Mouse (Mus musculus) 3T3-L1 (cell line): Measurements from ENCODE around the gene Col6a4.

ENCODE experiments used
- DNase-seq: peaks from one replicate; pipeline ENCODE4 v3.0.0-alpha.2; 2015; ENCODE audit warnings: low read depth, low spot score

Gene Col6a4

DNA sequence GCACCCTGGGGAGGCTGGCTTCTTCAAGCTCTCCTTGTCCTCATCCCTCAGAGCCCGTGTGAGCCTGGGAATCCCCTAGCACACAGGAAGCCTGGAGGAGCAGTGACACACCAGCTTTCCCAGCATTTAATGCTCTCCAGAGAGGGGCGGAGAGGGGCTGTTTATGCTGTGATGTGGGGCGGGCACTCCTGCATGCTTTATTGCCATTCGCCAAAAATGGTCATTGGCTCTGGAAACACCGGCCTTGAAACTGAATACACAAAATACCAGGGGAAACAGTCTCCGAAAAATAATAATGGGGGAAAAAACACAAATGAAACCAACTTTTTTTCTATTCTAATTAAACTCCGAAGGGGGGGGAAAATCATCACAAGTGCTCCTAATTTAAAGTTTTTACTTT is at the start of gene Col6a4:
TSS of gene Col6a4 (minus strand) at position 101 of the 400 bp plus-strand sequence.
- DNase-seq = no peak

DNA sequence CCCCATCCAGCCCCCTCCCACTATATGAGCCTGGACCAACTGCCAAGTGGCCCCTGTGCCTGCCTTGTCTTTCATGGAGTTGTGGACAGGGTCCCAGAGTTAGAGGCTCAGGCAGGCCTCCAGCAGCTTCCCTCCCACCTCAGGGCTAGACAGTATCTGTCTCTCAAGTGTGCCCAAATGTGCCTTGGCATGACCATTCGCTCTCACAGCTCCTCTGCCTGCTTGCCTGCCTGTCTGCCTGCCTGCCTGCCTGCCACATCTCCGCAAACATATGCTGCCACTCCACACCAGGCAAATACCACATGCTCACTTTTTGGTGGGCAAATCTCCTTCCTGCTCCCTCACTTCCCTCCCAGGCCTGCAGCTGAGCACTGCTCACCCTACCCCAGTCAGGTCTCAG is 49.0 kb upstream of the Col6a4 start:
- no peak for DNase-seq

DNA sequence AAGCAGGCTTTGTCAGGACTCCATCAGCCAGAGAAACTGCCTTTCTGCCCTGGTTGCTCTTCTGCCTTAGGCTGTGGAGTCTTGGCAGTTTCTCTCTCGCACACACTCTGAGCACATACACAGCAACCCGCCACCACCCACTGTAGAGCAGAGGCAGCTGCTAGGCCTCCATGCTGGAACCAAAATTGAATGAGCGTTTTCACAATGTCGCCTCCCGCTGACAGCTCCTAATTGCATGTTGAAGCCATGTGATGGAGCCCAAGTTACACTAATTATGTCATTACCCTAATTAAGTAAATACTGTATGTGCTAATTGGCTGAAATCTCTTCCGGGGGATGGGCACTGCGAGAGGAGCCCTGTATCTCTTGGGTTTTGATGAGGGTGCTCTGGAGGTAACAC is 47.6 kb upstream of the Col6a4 start:
- DNase-seq = no peak

DNA sequence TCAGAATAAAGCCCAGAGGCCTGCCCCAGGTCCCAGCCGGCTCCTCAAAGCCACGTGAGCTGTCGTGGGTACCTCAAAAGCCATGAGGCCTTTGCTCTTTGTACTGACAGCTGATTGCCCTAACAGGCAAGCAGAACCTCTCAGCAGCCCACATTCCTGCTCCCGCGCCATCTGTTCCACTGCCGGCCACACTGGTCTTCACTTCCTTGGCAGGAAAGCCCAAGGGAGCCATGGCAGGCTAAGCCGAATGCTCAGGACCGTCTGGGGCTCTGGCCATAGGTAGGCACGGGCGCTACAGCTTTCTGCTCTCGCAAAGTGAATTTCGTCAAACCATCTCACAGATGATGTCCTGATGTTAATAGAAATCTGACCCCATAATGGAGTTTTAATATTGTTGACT is 45.4 kb upstream of the Col6a4 start:
- DNase-seq = no peak

DNA sequence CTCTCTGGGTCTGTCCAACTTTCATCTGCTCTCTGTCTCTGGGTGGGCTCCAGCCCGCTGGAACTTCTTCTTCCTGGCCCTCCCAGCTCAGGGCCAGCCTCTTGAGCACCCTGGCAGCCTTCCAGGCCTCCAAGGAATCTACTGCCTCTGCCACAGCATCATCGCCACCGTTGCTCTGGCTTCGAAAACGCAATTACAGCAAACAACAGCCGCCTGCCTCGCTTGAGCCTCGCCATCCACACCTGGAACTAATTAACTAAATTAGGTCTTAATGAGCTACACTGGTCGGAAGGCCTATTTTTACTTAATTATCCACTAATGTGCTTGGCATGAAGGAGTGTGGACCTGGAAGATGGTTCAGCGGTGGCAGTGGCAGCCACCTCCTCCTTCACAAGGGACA is 43.2 kb upstream of the Col6a4 start:
- DNase-seq = no peak

DNA sequence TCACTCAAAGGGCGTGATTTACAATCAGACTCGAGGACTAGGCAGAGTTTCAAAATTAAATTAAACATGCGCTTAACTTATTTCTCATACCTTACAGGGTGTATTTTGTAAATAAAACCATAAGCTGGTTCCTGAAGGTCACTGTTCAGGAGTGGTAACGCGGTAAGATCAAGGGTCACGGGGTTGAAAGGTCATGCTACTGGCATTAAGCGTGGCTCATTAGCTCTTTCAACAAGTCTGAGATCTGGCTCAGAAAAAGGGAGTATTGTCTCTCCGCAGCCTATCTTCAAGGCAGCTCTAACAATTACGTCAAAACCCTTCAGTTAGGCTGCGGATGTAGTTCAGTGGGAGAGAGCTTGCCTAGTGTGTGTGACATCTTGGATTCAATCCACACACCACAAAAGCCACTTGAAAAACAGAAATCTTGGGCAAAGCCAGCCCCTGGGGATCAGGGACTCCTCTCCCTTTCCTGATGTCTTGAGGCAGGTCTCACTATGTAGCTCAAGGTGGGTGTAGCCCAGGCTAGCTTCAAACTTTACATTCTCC is 41.2 kb upstream of the Col6a4 start:
- DNase-seq = no peak

DNA sequence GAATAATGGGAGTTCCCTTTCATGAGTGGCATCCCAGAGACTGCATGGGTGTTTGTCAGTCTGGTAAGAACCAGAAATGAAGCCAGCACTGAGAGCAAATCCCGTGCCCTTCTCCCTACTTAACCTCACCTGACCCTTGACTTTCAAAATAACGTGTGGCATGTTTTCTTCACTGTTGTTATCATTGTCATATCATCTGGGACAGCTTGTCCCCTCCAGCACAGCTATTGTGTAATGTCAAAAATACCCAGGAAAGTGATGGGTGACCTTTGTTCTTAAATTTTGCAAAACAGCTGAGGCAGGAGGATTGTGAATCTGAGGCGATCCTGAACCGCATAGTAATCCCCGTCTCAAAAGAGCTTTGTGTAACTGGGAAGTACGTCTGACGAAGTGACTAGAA is 33.7 kb upstream of the Col6a4 start:
- no peak for DNase-seq

DNA sequence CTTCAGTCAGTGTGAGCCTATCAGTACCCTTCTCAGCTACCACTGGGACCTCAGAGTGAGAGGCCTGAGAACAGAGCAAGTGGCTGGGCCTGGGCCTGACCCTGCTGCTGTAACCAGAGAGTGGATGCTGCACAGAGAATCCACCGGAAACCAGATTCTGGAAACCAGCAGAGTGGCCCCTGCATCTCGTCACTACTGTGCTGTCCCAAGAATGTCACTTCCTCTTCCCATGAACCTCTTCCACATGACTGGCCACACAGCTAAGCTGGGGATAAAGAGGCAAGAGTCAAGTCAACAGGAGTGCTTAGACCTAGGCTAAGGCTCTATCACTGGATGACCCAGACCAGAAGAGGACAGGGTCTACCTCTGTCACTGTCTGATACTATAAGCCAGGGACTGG is 32.5 kb upstream of the Col6a4 start:
- DNase-seq = no peak

DNA sequence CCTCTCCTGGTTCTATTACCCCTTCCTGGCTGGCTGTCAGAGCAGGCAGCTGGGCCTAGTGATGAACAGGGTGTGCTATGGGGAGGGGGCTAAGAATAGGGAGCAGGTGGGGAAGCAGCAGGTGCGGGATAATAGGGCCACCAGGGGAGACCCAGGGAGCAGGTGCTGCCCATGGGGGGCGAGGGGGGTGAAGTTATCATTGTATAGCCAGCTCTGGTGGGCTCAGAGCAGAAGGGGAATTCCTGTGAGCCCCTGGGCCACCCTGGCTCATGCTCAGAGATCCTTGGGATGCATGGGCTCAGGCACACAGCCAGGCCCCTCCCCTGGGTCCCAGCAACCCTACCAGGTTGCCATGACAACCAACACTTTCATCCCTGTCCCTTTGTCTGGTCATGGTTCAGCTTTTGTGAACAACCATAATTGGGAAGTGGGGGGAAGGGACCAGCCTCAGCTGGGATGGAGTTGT is 30.2 kb upstream of the Col6a4 start:
- DNase-seq = no peak

DNA sequence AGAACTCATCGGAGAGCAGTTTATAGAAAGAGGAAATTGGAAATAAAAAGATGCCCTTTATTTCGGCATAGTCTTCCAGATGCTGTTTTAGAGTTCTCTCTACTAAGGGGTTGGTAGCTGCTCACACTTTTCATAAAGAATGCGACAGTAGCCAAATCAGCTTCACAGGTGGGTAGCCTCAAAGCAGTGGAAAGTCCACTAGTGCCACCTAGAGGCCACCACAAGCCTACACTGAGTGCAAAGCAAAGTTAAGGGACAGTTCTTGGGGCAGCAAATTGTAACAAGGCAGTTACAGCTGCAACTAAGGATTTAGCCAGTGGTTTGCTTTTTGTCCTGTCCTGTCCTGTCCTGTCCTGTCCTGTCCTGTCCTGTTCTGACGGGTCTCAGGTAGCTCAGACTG is 27.0 kb upstream of the Col6a4 start:
- peak; percentile 53 for DNase-seq

DNA sequence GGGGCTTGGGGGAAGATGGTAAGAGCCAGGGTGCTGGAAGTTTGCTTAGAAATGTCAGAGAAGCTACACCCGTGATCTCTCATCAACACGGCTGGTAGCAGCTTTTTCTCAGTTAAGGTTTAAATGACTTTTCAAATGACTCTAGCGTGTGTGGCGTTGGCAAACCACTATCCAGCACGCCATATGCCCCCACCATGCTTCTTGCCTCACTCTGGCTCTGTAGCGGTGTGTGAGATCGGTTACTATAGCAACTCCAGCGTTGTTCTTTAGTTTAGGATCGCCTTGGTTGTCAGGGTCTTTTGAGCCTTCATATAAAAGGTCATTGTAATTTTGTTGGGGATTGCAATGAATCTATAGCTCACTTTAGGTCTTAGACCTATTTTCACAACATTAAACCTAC is 22.5 kb upstream of the Col6a4 start:
- DNase-seq = no peak

DNA sequence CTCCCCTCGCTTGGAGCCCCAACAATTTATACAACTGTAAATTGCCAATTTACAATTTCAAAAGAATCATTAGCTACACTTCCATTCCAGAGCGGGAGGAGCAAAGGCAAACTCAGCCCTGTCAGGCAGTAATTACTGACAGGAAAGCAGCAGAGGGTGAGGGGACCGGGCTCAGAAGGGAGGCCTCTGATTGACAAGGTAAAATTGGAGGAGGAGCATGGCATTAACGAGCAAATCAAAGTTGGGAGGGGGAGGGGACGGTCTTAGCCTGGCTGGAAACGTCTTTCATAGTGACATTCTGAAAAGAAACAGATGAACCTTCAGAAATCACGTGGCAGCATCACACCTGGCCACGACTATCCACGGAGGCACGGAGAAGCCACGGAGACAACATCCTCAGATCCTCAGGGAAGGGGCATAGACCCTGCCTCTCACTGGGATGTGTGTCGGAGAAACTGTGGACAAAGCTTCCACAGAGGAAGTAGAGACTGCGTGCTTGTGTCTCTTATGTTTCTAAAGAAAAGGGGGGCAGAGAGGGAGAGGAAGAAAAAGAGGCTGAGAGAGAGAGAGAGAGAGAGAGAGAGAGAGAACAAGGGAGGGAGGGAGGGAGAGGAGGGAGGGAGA is 19.3 kb upstream of the Col6a4 start:
- no peak for DNase-seq

DNA sequence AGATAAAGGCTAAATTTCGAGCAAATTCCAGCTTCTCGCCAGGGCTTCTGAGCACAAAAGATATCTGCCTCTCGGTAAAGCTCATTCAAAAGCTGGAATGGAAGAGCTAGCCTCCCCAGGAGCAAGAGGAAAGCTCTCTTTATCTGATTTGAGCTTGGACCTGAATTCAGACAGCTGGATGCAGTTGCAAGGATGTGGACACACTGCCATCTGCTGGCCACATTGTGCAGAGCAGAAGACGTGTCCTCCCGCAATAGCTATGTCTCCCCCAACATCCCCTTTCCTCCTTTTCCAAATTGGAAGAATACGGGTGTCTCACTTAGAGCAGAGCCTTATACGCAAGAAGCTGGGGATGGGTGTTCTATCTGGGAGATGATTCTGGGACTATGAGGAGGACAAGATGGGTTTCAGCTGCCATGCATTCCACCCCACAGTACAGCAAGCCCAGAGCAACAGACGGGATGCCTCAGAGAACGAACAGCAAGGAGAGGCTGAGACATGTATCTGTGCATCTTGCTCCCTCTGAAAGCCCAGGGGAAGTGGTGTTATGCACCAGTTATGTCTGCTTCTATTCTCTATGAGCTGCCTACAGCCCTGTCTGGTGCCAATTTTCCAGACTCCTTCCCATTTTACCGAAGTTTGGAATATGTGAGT is 16.3 kb upstream of the Col6a4 start:
- DNase-seq = peak; percentile 79

DNA sequence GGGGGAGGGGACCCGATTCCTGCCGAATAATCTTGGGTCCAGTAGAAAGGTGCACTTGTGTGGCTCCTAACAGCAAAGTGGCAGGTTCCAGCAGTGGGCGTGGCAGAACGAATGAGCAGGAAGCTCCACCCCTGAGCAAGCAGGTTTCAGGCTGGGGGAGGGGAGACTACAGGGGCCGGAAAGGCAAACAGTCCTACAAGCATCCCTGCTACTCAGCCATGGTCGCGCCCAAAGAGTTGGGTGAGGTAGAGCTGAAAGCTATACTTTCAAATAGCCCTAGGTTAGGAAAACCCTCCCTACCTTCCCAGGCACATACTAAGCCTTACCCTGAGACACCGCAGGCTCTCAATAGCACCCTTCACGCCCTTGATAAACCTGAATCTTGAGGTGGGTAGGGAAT is 9.7 kb upstream of the Col6a4 start:
- DNase-seq = no peak

DNA sequence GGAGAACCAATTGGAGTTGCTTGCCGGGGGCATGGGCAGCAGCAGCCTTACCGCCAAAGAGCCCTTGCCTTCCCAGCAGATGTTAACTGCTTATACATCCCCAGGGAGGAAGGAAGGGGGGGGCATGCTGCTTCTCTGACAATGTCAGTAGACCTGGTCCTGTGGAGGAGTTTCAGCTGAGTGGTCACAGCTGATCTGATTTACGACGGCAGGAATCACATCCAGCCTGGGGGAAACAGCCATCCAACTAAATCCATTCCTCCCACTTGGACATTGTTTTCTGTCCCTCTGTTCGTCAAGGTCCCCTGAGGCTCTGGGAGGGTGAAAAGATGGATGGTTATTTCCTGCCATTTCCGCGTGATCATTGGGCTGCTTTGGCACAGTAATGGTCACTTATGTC is 7.8 kb upstream of the Col6a4 start:
- no peak for DNase-seq

DNA sequence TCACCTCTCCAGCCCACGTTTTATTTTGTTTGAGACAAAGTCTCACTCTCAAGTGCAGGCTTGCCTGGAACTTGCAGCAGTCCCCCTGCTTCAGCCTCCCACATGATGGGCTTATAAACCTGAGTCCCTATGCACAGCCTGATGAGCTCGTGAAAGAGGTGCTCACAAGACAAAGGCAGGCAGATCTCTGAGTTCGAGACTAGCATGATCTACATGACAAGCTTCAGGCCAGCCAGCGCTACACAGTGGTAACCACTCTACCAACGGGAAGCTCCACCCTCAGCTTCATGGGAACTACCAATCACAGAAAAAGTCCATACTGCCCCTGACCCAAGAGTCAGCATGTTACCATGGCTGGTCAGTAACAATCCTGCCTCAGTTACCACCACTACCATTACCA is 4.6 kb upstream of the Col6a4 start:
- DNase-seq = no peak

DNA sequence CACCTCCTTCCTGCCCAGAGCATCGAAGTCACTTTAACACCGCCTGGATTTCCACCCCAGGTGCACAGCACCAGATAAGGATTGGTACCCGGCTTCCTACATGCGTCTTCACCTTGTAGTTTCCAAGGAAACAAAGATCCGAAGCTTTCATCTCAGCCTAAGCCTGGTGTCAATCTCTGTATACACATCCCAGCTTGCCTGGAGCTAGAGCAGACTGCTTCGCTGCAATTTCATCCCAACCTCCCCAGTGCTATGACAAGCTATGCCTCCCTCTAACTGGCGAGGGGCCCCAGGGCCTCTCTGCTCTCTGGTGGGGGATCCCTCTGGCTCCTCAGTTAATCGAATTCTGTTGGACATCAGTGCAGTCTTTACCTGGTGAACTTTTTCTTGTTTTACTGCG is 3.7 kb upstream of the Col6a4 start:
- DNase-seq = no peak

DNA sequence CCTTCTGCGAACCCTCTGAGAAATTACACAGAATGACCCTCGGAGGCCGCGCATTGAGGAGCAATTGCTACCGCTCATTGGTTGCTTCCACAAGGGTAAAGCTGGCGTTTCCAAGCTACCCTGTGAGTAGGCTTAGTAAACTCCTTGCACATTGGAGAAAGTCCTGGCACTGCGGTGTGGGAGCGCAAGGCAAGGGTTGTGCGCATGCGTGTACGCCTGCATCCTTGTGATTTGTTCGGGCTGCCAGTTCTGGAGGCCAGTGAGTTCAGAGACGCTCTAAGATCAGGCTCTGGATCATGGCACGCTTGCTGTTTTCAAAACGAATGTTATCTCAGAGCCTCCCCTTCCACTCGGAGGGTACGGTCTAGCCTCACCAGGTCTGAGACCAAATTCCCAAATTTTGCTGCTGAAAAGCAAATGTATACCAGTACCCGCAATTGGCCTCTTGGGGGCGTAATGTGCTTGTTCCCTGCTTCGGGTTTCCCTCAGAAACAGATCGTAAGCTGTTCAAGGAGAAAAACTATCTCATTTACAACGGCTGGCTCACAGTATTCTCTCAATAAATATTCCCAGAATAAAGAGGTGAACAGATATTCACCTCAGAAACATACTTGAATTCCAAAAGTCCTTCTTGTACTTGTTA is 2.9 kb upstream of the Col6a4 start:
- DNase-seq = no peak

DNA sequence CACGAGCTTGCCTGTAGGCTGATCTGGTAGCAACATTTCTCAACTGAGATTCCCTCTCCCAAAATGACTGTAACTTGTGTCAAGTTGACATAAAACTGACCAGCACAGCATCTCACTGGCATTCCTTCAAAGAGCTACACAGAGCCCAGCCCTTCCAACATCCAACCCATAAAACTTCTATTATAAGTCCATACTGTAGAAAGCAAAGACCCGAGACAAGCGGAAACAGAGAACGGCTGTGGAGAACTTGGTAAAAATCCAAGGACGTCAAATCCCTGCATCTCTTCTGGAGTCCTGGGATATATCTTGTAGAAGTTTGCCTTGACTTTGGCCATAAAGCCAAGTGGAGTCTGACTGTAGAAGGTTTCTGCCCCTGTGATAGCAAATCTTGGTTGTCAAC is 15.1 kb downstream of the Col6a4 start:
- no peak for DNase-seq

DNA sequence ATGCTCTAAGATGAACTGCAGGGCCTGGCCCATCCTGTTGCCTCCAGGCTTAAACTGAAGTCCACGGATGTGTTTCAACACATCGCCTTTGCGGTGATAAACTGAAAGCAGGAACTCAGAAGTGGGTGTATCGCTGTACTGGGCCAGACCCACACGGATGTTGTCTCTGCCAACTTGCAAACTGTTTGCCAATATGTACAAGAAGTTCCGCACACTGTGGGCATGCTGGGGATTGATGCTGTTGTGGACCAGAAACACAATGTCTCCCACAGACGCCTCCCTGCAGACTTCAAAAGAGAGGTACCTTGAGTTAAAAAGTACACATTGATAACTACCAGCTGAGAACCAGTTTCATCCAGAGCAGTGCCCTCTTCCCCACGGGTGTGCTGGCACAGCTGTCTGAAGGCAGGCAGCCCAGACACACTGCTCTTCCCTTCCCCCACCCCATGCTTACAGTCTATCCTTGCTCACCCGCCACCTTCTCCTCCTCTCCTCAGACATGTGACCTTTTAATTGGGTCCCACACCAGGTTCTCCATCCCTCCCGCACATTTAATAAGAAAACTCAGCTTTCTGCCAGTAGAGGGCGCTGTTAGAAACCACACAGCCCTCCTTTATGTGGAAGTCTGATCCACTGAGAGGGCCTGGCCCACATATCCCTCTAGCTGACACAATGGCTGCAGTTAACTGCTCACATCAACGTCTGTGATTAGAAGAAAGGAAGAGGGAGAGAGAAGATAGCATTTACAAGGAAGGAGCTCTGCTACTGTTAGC is 16.1 kb downstream of the Col6a4 start:
- DNase-seq = no peak

DNA sequence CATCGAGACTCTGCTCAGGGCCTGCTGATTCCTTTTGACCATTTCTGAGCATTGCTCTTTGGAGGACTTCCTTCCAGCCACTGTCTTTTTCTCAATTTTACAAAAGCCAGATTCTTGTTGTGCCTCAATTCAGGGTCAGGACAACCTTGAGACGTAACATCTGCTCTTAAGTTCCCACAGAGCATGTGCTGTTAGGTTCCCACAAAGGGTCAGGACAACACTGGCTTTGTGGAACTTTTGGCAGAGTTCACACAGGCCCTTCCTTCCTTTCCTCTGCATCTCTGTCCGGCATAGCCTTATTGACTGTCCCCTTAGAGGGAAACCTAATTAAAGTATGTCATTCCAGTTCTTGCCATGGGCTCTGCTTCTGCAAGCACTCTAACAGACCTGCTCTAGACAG is 18.6 kb downstream of the Col6a4 start:
- DNase-seq = no peak

DNA sequence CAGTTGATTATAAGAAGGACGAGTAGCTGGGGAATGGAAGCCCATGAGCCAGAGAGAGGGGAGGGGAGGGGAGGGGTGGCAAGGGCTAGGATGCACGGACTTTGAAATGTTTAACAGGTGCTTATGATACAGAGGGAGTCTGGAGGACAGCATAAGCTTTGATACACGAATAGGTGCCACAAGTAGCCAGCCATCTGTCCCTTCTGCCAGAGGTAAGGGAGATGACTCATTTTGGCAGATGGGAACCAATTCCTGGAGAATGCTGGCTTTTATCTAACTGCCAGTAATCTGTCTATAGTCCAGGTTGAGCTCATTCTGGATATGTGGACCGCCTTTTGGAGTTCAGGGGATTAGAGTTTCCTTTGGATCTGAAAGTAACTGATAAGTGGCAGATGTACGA is 20.3 kb downstream of the Col6a4 start:
- no peak for DNase-seq
